Mouse (Mus musculus): ENCODE measurements around the gene Pdgfb.
A peak's percentile ranks its signal among the peaks of the same experiment; 100 is the strongest.

The Pdgfb gene

GRCm38 (mm10) chr15:80009421-80010181, 5.2 kb downstream of the Pdgfb start:
- DNase-seq (ENCODE audit: low read depth, low spot score) = no peak

GRCm38 (mm10) chr15:80008461-80008860, 6.3 kb downstream of the Pdgfb start:
- DNase-seq (ENCODE audit: low read depth, low spot score) = no peak

DNA sequence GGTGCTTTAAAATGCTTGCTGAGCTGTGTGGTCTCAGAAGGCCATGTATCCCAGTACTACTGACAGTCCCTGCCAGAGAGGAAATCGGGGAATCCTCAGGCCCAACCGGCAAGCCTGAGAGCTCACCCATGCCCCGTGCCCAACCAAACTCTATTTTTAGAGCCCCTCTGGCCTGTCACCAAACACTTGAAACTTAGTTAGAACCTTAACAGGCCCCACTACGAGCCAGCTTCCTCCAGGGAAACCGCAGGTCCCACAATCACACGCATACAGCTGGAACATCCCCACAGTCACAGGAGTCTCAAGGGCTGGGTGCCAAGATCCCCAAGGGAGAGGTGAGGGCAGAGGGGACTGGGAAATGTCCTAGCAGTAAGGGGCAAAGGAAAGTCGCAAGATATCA, 8.6 kb downstream of the Pdgfb start:
- DNase-seq (ENCODE audit: low read depth, low spot score) = no peak

DNA sequence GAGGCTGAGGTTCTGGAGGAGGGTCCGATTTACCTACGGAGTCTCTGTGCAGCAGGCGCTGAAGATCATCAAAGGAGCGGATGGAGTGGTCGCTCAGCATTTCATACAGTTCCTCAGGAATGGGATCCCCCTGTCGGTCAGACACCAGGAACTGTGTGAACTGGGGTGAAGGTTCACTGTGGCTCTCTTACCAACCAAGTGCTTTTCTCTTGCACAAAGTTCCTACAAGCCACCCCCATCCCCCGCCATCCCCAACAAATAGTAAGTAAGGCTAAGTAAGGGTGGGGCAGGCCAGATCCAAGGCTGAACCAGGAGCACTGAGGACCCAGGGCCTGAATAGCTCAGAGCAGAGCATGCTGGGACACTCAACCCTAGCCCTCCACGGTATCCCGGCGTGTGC, 9.3 kb downstream of the Pdgfb start:
- DNase-seq (ENCODE audit: low read depth, low spot score) = peak; percentile 42

DNA sequence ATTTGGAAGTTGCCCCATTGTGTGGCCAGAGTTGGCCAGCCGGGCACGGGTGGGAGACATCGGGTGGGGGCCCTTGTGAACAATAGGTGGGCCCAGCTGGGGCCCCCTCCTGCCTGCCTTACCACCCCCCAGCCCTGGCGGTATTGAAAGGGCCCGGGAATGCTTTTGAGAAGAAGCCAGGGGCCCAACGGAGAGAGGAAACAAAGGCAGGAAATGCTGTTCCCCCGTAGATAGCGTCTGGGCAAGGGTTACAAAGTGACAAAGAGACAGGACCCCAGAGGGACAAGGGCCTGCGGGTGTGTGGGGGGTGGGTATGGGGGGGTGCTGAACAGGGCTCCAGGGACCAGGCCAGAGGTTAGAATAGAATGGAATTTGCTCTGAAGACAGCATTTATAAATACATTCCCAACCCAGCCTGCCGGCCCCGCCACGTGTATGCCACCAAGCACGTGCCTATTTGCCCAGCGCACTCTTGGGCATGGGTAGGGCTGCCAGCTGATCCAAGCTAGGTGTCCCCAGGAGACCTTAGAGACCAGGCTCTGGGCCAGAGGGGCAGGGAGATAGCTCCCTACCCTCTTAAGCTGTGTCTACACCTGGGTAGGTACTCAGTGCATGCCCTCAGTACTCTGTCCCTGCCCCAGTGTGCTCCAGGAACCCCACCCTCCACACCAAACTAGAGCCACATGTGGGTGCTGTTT, 10.0 kb downstream of the Pdgfb start:
- no peak for DNase-seq (ENCODE audit: low read depth, low spot score)

DNA sequence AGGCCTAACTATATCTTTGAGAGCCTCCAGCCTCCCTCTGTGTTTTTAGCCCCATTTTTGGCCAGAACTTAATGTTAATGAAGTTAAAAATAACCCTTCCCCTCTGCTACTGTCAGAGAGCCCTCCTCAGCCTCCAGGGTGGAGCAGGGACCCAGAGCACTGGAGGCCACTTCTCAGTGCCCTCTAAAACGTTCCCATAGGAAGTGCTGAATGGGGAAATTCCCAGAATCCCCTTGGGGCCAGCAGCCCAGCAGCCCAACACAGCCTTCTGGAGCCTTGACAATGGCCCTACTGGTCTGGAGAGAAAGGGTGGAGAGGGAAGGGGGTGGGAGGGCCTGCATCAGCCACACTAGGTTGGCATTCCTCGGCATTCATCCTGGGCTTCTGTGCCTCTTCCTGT, 11.2 kb downstream of the Pdgfb start:
- DNase-seq (ENCODE audit: low read depth, low spot score) = no peak

DNA sequence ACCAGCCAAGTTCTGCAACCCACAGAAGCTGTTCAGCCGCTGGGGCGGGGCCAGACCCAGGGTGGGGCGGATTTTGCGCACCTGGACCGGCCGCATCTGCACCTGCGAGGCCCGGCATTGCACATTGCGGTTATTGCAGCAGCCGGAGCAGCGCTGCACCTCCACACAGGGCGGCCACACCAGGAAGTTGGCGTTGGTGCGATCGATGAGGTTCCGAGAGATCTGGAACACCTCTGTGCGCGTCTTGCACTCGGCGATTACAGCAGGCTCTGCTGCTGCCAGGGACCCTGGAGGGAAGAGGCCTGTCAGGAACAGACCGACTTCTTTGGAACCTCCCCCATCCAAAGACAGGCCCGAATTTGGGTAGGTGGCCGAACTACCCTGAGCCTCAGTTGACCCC, 13.2 kb downstream of the Pdgfb start:
- DNase-seq (ENCODE audit: low read depth, low spot score) = peak; percentile 46

GRCm38 (mm10) chr15:80000694-80001093, 14.1 kb downstream of the Pdgfb start:
- no peak for DNase-seq (ENCODE audit: low read depth, low spot score)

- no peak for DNase-seq (ENCODE audit: low read depth, low spot score)
Measured at GRCm38 (mm10) chr15:79997988-79998387, 16.8 kb downstream of the Pdgfb start.

GRCm38 (mm10) chr15:79996781-79997180, 18.0 kb downstream of the Pdgfb start:
- DNase-seq (ENCODE audit: low read depth, low spot score) = no peak

DNA sequence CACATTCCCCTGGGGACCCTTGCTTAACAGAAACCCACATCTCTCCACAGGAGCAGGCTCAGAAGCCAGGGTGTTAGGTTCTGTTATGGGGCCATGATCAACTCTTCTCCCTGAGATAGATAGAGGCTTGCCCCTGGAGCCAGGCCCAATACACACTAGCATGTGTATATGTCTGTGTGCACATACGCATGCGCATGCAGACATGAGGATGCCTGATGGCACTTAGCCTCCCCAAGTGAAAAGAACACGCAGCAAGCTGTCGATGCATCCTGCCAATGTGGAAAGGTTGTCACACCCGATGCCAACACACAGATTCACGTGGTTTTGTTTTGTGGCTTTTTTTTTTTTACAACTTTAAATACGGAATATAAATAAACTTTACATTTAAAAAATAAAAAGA, 19.2 kb downstream of the Pdgfb start:
- DNase-seq (ENCODE audit: low read depth, low spot score) = no peak

GRCm38 (mm10) chr15:79994566-79994965, 20.2 kb downstream of the Pdgfb start:
- DNase-seq (ENCODE audit: low read depth, low spot score) = no peak

DNA sequence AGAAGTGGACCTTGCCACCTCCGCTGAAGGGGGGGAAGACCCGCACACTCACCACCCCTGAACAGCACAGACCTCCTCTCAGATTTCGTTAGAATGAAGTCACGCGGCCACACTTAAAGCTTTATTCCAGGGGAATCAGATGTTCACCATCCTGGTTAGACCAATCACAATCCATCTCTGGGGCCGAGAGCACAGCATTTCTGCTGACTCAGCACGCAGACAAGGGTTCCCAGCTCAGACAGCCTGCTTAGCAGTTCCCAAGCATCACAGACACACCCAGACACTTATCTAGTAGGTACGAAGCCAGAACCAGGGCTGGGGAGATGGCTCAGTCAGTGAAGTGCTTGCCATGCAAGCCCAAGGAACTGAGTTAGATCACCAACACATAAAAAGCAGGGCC, 28.6 kb downstream of the Pdgfb start:
- peak; percentile 58 for DNase-seq (ENCODE audit: low read depth, low spot score)

GRCm38 (mm10) chr15:79985471-79985870, 29.3 kb downstream of the Pdgfb start:
- DNase-seq (ENCODE audit: low read depth, low spot score) = no peak

- DNase-seq (ENCODE audit: low read depth, low spot score) = no peak
Measured at GRCm38 (mm10) chr15:79984152-79984551, 30.6 kb downstream of the Pdgfb start.

- no peak for DNase-seq (ENCODE audit: low read depth, low spot score)
Measured at GRCm38 (mm10) chr15:79980716-79981115, 34.1 kb downstream of the Pdgfb start.

- DNase-seq (ENCODE audit: low read depth, low spot score) = peak; percentile 91
Measured at GRCm38 (mm10) chr15:79972186-79972585, 42.6 kb downstream of the Pdgfb start.

- DNase-seq (ENCODE audit: low read depth, low spot score) = peak; percentile 99
Measured at GRCm38 (mm10) chr15:79970940-79971339, 43.8 kb downstream of the Pdgfb start, which contains the start of gene Cbx7. Cbx7 (minus strand) TSS chr15:79971119.

GRCm38 (mm10) chr15:79970491-79970890, 44.3 kb downstream of the Pdgfb start:
- peak; percentile 83 for DNase-seq (ENCODE audit: low read depth, low spot score)

- DNase-seq (ENCODE audit: low read depth, low spot score) = peak; percentile 60
Measured at GRCm38 (mm10) chr15:79967346-79967745, 47.4 kb downstream of the Pdgfb start.

DNA sequence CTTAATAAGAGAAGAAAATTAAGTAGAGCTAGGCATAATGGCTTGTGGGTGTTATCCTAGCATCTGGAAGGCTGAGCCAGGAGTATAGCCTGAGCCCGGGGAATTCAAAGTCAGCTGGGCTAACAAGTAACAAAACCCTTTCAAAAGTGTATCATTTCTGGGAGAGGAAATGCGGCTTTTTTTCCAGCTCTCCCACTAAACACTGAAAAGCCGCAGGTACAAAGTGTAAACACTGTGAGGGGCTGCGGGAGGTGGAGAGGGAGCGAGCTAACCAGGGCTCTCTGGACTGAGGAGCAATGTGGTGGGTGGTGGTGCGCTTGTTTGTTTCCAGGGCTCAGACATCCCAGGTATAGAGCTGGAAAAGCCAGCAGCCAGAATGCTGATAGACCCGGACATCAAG, 50.4 kb downstream of the Pdgfb start:
- no peak for DNase-seq (ENCODE audit: low read depth, low spot score)

DNA sequence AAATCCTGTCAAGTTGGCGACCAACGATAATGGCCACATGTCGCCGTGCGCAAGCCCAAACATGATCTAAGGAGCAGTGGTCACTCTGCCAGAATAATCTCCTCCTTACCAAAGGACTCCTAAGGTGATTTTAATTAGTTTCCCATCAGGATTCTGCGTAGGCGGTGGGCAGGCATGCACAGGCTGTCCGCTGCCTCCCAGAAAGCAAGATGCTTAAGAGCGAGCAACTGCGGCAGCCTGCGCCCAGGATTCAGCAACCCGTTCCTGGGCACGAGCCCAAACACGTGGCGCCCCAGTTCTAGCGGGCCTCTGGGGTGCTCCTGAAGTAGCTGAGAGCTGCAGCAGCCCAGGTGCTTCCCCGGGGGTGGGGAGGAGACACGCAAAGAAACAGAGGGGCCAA, 52.1 kb downstream of the Pdgfb start:
- DNase-seq (ENCODE audit: low read depth, low spot score) = peak; percentile 5

GRCm38 (mm10) chr15:79961366-79961921, 53.3 kb downstream of the Pdgfb start:
- DNase-seq (ENCODE audit: low read depth, low spot score) = no peak

Data from R1 (cell line).